Mouse (Mus musculus) lung, adult 2 months (tissue): ENCODE data around the gene Vapb. TPM values are rescaled to one million over a fixed set of nuclear protein-coding genes. Genes with fewer than 3 reads are reported as not detected.
A peak's percentile ranks its signal among the peaks of the same experiment; 100 is the strongest.
"Not testable (repeated sequence)": the region's sequence is repeated elsewhere in the genome, so short reads cannot be mapped to it uniquely, and the experiment has no call there.

Experiments used
- DNase-seq: peaks from one replicate; pipeline ENCODE4 v3.0.0; 2022
- H3K4me1 ChIP-seq: fragments of 200-500 bp; 2 replicates; pipeline ENCODE4 v1.6.1; 2011; ENCODE audit warnings: low read length; ENCODE audit not compliant: control insufficient read depth, insufficient read depth
- H3K4me3 ChIP-seq: fragments of 200-500 bp; replicated peaks from 2 replicates; pipeline ENCODE3; 2011; ENCODE audit warnings: low read depth, mild to moderate bottlenecking, control low read depth, low read length; ENCODE audit errors: extremely low read depth
- CTCF ChIP-seq: fragments of 200-500 bp; IDR thresholded peaks from 2 replicates; pipeline ENCODE4 v1.5.1; 2011; ENCODE audit warnings: mild to moderate bottlenecking, low read length, control low read depth; ENCODE audit not compliant: insufficient read depth
- POLR2A ChIP-seq: fragments of 200-500 bp; IDR thresholded peaks from 2 replicates; pipeline ENCODE4 v1.6.1; 2011; ENCODE audit warnings: low read depth, mild to moderate bottlenecking, control low read depth, low read length, borderline replicate concordance; ENCODE audit errors: extremely low read depth
- WGBS: fragments of 180-500 bp; shearing (Covaris S2); methylation state at CpG from one replicate; pipeline ENCODE4 v1.1.7; 2018; 5-methylcytosine and 5-hydroxymethylcytosine counted together
- polyA plus RNA-seq: library from polyadenylated mRNA; depleted of rRNA; stranded (reverse); fragments of >200 nt; gene quantifications from 2 replicates; pipeline ENCODE4 v1.2.3, GENCODE M21; 2012; rRNA removed

The Vapb gene
- 13.3 and 16.8 TPM in 2 replicates for polyA plus RNA-seq

- under 1% methylated on average over 70 of the region's 70 CpGs for WGBS
- H3K4me3 ChIP-seq: peak within 1 kb of the TSS; percentile 94
- TF ChIP-seq POLR2A: peak; percentile 76; the same call in 1 of the 2 replicates
- no peak for TF ChIP-seq CTCF
- H3K4me1 ChIP-seq: peaks cover 15% of the 10 kb centered on the region
- peak; percentile 99 for DNase-seq
Observed at GRCm38 (mm10) chr2:173737222-173737989, at the start of gene Vapb. TSS of gene Vapb (plus strand) at chr2:173737511.

GRCm38 (mm10) chr2:173689835-173690234, 47.5 kb upstream of the Vapb start:
- no peak for TF ChIP-seq CTCF
- no peak for TF ChIP-seq POLR2A
- no peaks in the 10 kb centered on the region; the same call in 1 of the 2 replicates for H3K4me1 ChIP-seq
- H3K4me3 ChIP-seq: no peak overlapping the region
- DNase-seq: no peak

- DNase-seq: no peak
- H3K4me1 ChIP-seq: no peaks in the 10 kb centered on the region; the same call in 1 of the 2 replicates
- 73% methylated on average over 6 of the region's 6 CpGs for WGBS
- TF ChIP-seq CTCF (no peak), POLR2A (no peak)
- H3K4me3 ChIP-seq: no peak overlapping the region
Observed at GRCm38 (mm10) chr2:173691748-173692147, 45.6 kb upstream of the Vapb start.

GRCm38 (mm10) chr2:173692693-173693092, 44.6 kb upstream of the Vapb start:
- Histone ChIP-seq H3K4me1 (no peaks in the 10 kb centered on the region; the same call in 1 of the 2 replicates), H3K4me3 (no peak overlapping the region)
- no peak for DNase-seq
- TF ChIP-seq POLR2A (no peak), CTCF (no peak)
- WGBS: 65% methylated on average over 2 of the region's 2 CpGs

GRCm38 (mm10) chr2:173698850-173699249, 38.5 kb upstream of the Vapb start:
- DNase-seq: no peak
- H3K4me1 ChIP-seq: no peaks in the 10 kb centered on the region
- TF ChIP-seq CTCF (no peak), POLR2A (no peak)
- H3K4me3 ChIP-seq: no peak overlapping the region
- 60% methylated on average over 3 of the region's 3 CpGs for WGBS

- 50% methylated on average over 16 of the region's 16 CpGs for WGBS
- TF ChIP-seq CTCF (no peak), POLR2A (no peak)
- DNase-seq: no peak
- Histone ChIP-seq H3K4me1 (no peaks in the 10 kb centered on the region), H3K4me3 (no peak overlapping the region)
Observed at GRCm38 (mm10) chr2:173702096-173702866, 35.0 kb upstream of the Vapb start.

- 69% methylated on average over 12 of the region's 12 CpGs for WGBS
- Histone ChIP-seq H3K4me3 (no peak overlapping the region), H3K4me1 (no peaks in the 10 kb centered on the region)
- TF ChIP-seq POLR2A (no peak), CTCF (no peak)
- no peak for DNase-seq
Observed at GRCm38 (mm10) chr2:173702867-173703237, 34.5 kb upstream of the Vapb start.

- 79% methylated on average over 15 of the region's 15 CpGs for WGBS
- TF ChIP-seq CTCF: no peak
- TF ChIP-seq POLR2A: no peak
- Histone ChIP-seq H3K4me1 (no peaks in the 10 kb centered on the region), H3K4me3 (no peak overlapping the region)
- no peak for DNase-seq
Observed at GRCm38 (mm10) chr2:173705827-173706551, 31.3 kb upstream of the Vapb start.

- H3K4me1 ChIP-seq, H3K4me3 ChIP-seq, DNase-seq: not testable (repeated sequence)
Observed at GRCm38 (mm10) chr2:173707626-173708025, 29.7 kb upstream of the Vapb start.

GRCm38 (mm10) chr2:173710193-173710592, 27.1 kb upstream of the Vapb start:
- no peaks in the 10 kb centered on the region for H3K4me1 ChIP-seq
- WGBS: 51% methylated on average over 6 of the region's 6 CpGs
- H3K4me3 ChIP-seq: no peak overlapping the region
- no peak for DNase-seq
- no peak for TF ChIP-seq POLR2A

- H3K4me1 ChIP-seq: no peaks in the 10 kb centered on the region
- DNase-seq: no peak
- 41% methylated on average over 10 of the region's 10 CpGs for WGBS
- TF ChIP-seq POLR2A: no peak
- no peak for TF ChIP-seq CTCF
- no peak overlapping the region for H3K4me3 ChIP-seq
Observed at GRCm38 (mm10) chr2:173712656-173713055, 24.7 kb upstream of the Vapb start.
